Mouse (Mus musculus) stomach, postnatal 0 days (tissue): ENCODE measurements at regions not wholly inside any gene's neighbourhood (a gene's known extent, or its start where the extent isn't known, plus 50 kb on each side); places are given as distances from the start of the nearest gene placed in this dataset.

Source experiments
- CTCF ChIP-seq: IDR thresholded peaks from 2 replicates; pipeline ENCODE4 v1.5.1; 2016; ENCODE audit warnings: antibody characterized with exemption, low read depth, mild to moderate bottlenecking, moderate library complexity
- EP300 ChIP-seq: optimal IDR thresholded peaks from 2 replicates; pipeline ENCODE3; 2016; ENCODE audit warnings: antibody characterized with exemption

GRCm38 (mm10) chr1:126932658-126933057, 102.1 kb upstream of the Nckap5 start:
- TF ChIP-seq EP300 (no peak), CTCF (no peak)
